Mouse (Mus musculus) heart, adult 2 months (tissue): ENCODE measurements around the gene Lamtor3.

Source experiments
- CTCF ChIP-seq: fragments of 200-600 bp; IDR thresholded peaks from 2 replicates; pipeline ENCODE4 v1.8.1; 2022; ENCODE audit warnings: antibody characterized with exemption, mild to moderate bottlenecking, moderate library complexity
- POLR2A ChIP-seq: fragments of 200-500 bp; IDR thresholded peaks from 2 replicates; pipeline ENCODE4 v1.6.1; 2011; ENCODE audit warnings: mild to moderate bottlenecking, low read depth, low read length, control low read depth; ENCODE audit not compliant: insufficient read depth

- no peak for TF ChIP-seq CTCF
- no peak for TF ChIP-seq POLR2A
These were observed 41.1 kb downstream of the Lamtor3 start for GRCm38 (mm10) chr3:137959456-137959855.
